Mouse (Mus musculus) forebrain, embryonic 16.5 days (tissue): ENCODE results near the gene Scn4a. TPM values are rescaled to one million over a fixed set of nuclear protein-coding genes. Genes with fewer than 3 reads are reported as not detected.

ENCODE experiments used
- ATAC-seq: fragments of 200-750 bp; cut with Nextera tagmentation; 2 replicates; pipeline ENCODE4 v1.8.0; 2017; ENCODE audit warnings: mild to moderate bottlenecking, moderate library complexity
- H3K27ac ChIP-seq: fragments of 300-500 bp; sonication (generic); 2 replicates; pipeline ENCODE4 v1.5.1; 2014; ENCODE audit warnings: low read length, control low read depth
- H3K27me3 ChIP-seq: fragments of 300-500 bp; sonication (generic); replicated peaks from 2 replicates; pipeline ENCODE4 v1.6.1; 2014; ENCODE audit warnings: low read length; ENCODE audit not compliant: control insufficient read depth, insufficient read depth
- H3K36me3 ChIP-seq: fragments of 300-500 bp; sonication (generic); 2 replicates; pipeline ENCODE4 v1.6.1; 2014; ENCODE audit not compliant: control insufficient read depth, insufficient read depth
- H3K4me1 ChIP-seq: fragments of 300-500 bp; sonication (generic); replicated peaks from 2 replicates; pipeline ENCODE4 v1.6.1; 2014; ENCODE audit warnings: low read length; ENCODE audit not compliant: control insufficient read depth, insufficient read depth
- H3K4me2 ChIP-seq: fragments of 300-500 bp; sonication (generic); 2 replicates; pipeline ENCODE4 v1.6.1; 2014; ENCODE audit warnings: mild to moderate bottlenecking, low read length, control low read depth
- H3K4me3 ChIP-seq: fragments of 300-500 bp; sonication (generic); replicated peaks from 2 replicates; pipeline ENCODE4 v1.5.1; 2014; ENCODE audit warnings: mild to moderate bottlenecking, low read length, control low read depth
- H3K9ac ChIP-seq: fragments of 300-500 bp; sonication (generic); replicated peaks from 2 replicates; pipeline ENCODE4 v1.6.1; 2014; ENCODE audit warnings: low read depth, low read length, control low read depth
- H3K9me3 ChIP-seq: fragments of 300-500 bp; sonication (generic); 2 replicates; pipeline ENCODE4 v1.6.1; 2016; ENCODE audit warnings: low read length; ENCODE audit not compliant: control insufficient read depth
- WGBS: fragments of 180-500 bp; shearing (Covaris S2); extraction: QIAGEN DNeasy Blood & Tissue Kit; methylation state at CpG from one replicate; pipeline ENCODE4 v1.1.7; 2014; 5-methylcytosine and 5-hydroxymethylcytosine counted together
- polyA plus RNA-seq: library from polyadenylated mRNA; unstranded; fragments of >200 nt; fragmentation: Nextera tagmentation; extraction: Ambion mirVana; gene quantifications from 2 replicates; pipeline ENCODE4 v1.2.1, GENCODE M21; 2015

Gene Scn4a
- polyA plus RNA-seq, 1 experiment from 2014 or later, result 0.03 TPM

GRCm38 (mm10) chr11:106289369-106289768, 63.7 kb downstream of the Scn4a start:
- Histone ChIP-seq H3K27me3 (no peaks in the 10 kb centered on the region), H3K9ac (no peak overlapping the region), H3K9me3 (no peaks in the 10 kb centered on the region), H3K4me3 (no peak overlapping the region), H3K27ac (no peak overlapping the region), H3K4me1 (no peaks in the 10 kb centered on the region; the same call in 1 of the 2 replicates), H3K36me3 (no peaks in the 10 kb centered on the region), H3K4me2 (no peak overlapping the region)
- ATAC-seq, result no peak
- WGBS, result 74% methylated on average over 8 of the region's 8 CpGs

- H3K4me1 ChIP-seq, result no peaks in the 10 kb centered on the region; the same call in 1 of the 2 replicates
- H3K36me3 ChIP-seq, result no peaks in the 10 kb centered on the region
- H3K27me3 ChIP-seq, result no peaks in the 10 kb centered on the region
- no peak overlapping the region for H3K9ac ChIP-seq
- no peaks in the 10 kb centered on the region for H3K9me3 ChIP-seq
- H3K4me2 ChIP-seq, result no peak overlapping the region
- ATAC-seq, result no peak
- H3K27ac ChIP-seq, result no peak overlapping the region
- H3K4me3 ChIP-seq, result no peak overlapping the region
- 53% methylated on average over 11 of the region's 11 CpGs for WGBS
Observed at GRCm38 (mm10) chr11:106286987-106287386, 66.1 kb downstream of the Scn4a start.

- Histone ChIP-seq H3K36me3 (no peaks in the 10 kb centered on the region), H3K9me3 (no peaks in the 10 kb centered on the region), H3K27ac (no peak overlapping the region), H3K4me3 (no peak overlapping the region), H3K4me1 (no peaks in the 10 kb centered on the region; the same call in 1 of the 2 replicates), H3K4me2 (no peak overlapping the region), H3K9ac (no peak overlapping the region), H3K27me3 (no peaks in the 10 kb centered on the region)
- ATAC-seq, result no peak
- WGBS, result 93% methylated on average over 7 of the region's 7 CpGs
Observed at GRCm38 (mm10) chr11:106286206-106286605, 66.9 kb downstream of the Scn4a start.

- H3K9me3 ChIP-seq, result no peaks in the 10 kb centered on the region
- H3K27ac ChIP-seq, result no peak overlapping the region
- H3K4me2 ChIP-seq, result no peak overlapping the region
- 72% methylated on average over 8 of the region's 8 CpGs for WGBS
- no peaks in the 10 kb centered on the region for H3K27me3 ChIP-seq
- no peaks in the 10 kb centered on the region; the same call in 1 of the 2 replicates for H3K4me1 ChIP-seq
- H3K4me3 ChIP-seq, result no peak overlapping the region
- H3K9ac ChIP-seq, result no peak overlapping the region
- no peak for ATAC-seq
- no peaks in the 10 kb centered on the region for H3K36me3 ChIP-seq
Observed at GRCm38 (mm10) chr11:106284126-106284525, 69.0 kb downstream of the Scn4a start.

- Histone ChIP-seq H3K9ac (no peak overlapping the region), H3K9me3 (no peaks in the 10 kb centered on the region), H3K4me3 (no peak overlapping the region), H3K4me2 (no peak overlapping the region), H3K4me1 (no peaks in the 10 kb centered on the region; the same call in 1 of the 2 replicates), H3K27me3 (no peaks in the 10 kb centered on the region), H3K27ac (no peak overlapping the region), H3K36me3 (no peaks in the 10 kb centered on the region)
- no peak for ATAC-seq
- 81% methylated on average over 4 of the region's 4 CpGs for WGBS
Observed at GRCm38 (mm10) chr11:106283371-106283770, 69.7 kb downstream of the Scn4a start.

- ATAC-seq, result no peak
- Histone ChIP-seq H3K36me3 (no peaks in the 10 kb centered on the region), H3K27me3 (no peaks in the 10 kb centered on the region), H3K4me2 (no peak overlapping the region), H3K4me1 (no peaks in the 10 kb centered on the region; the same call in 1 of the 2 replicates), H3K9me3 (no peaks in the 10 kb centered on the region), H3K27ac (no peak overlapping the region), H3K4me3 (no peak overlapping the region), H3K9ac (no peak overlapping the region)
- 87% methylated on average over 6 of the region's 6 CpGs for WGBS
Observed at GRCm38 (mm10) chr11:106282452-106282851, 70.6 kb downstream of the Scn4a start.

GRCm38 (mm10) chr11:106276454-106276853, 76.6 kb downstream of the Scn4a start, which contains the start of gene Tcam1:
TSS of gene Tcam1 (plus strand) at chr11:106276672.
- ATAC-seq, result peak; percentile 60
- H3K27ac ChIP-seq, result no peak within 1 kb of the TSS
- 10% methylated on average over 25 of the region's 25 CpGs for WGBS
- no peaks in the 10 kb centered on the region for H3K27me3 ChIP-seq
- peak within 1 kb of the TSS; percentile 24 for H3K4me3 ChIP-seq
- H3K9ac ChIP-seq, result no peak within 1 kb of the TSS; the same call in 1 of the 2 replicates
- peaks cover 15% of the 10 kb centered on the region for H3K4me1 ChIP-seq
- H3K36me3 ChIP-seq, result no peaks in the 10 kb centered on the region
- no peaks in the 10 kb centered on the region for H3K9me3 ChIP-seq
- peak within 1 kb of the TSS; percentile 53 for H3K4me2 ChIP-seq

GRCm38 (mm10) chr11:106274971-106275411, 78.1 kb downstream of the Scn4a start:
- Histone ChIP-seq H3K36me3 (no peaks in the 10 kb centered on the region), H3K27me3 (no peaks in the 10 kb centered on the region), H3K9ac (no peak overlapping the region), H3K4me2 (no peak overlapping the region), H3K4me1 (peaks cover 22% of the 10 kb centered on the region), H3K4me3 (no peak overlapping the region), H3K9me3 (no peaks in the 10 kb centered on the region), H3K27ac (no peak overlapping the region)
- 89% methylated on average over 7 of the region's 7 CpGs for WGBS
- ATAC-seq, result no peak

GRCm38 (mm10) chr11:106274374-106274773, 78.7 kb downstream of the Scn4a start:
- 98% methylated on average over 1 of the region's 1 CpGs for WGBS

GRCm38 (mm10) chr11:106273811-106274210, 79.3 kb downstream of the Scn4a start:
- H3K27me3 ChIP-seq, result no peaks in the 10 kb centered on the region
- 96% methylated on average over 6 of the region's 6 CpGs for WGBS
- ATAC-seq, result no peak
- no peaks in the 10 kb centered on the region for H3K36me3 ChIP-seq
- no peak overlapping the region for H3K9ac ChIP-seq
- H3K4me2 ChIP-seq, result no peak overlapping the region
- no peaks in the 10 kb centered on the region for H3K9me3 ChIP-seq
- peaks cover 27% of the 10 kb centered on the region for H3K4me1 ChIP-seq
- no peak overlapping the region for H3K27ac ChIP-seq
- H3K4me3 ChIP-seq, result no peak overlapping the region

More at GRCm38 (mm10) chr11:106274374-106274773, 78.7 kb downstream of the Scn4a start:
- Histone ChIP-seq H3K27me3 (no peaks in the 10 kb centered on the region), H3K4me2 (no peak overlapping the region), H3K36me3 (no peaks in the 10 kb centered on the region), H3K27ac (no peak overlapping the region), H3K9me3 (no peaks in the 10 kb centered on the region), H3K4me1 (peaks cover 22% of the 10 kb centered on the region), H3K4me3 (no peak overlapping the region), H3K9ac (no peak overlapping the region)
- no peak for ATAC-seq
